Mouse (Mus musculus) mature B cell (primary cell): ENCODE measurements at regions not wholly inside any gene's neighbourhood (a gene's known extent, or its start where the extent isn't known, plus 50 kb on each side); places are given as distances from the start of the nearest gene placed in this dataset.

Experiments used
- in situ Hi-C: fragments of 300-500 bp; cut with MboI; formaldehyde crosslinking; loops from 2 replicates; pipeline ENCODE4 v1.14.3; 2019

GRCm38 (mm10) chr10:67663028-67663427 is 114.3 kb upstream of the Ado start:
- in situ Hi-C loops = no loop called here

GRCm38 (mm10) chr10:67661666-67662065 is 112.9 kb upstream of the Ado start:
- in situ Hi-C loops = no loop called here

- in situ Hi-C loops = no loop called here
These were observed 109.3 kb upstream of the Ado start for GRCm38 (mm10) chr10:67658005-67658545.

GRCm38 (mm10) chr10:67657305-67657704 is 108.5 kb upstream of the Ado start:
- in situ Hi-C loops = no loop called here

GRCm38 (mm10) chr10:67654518-67654917 is 105.8 kb upstream of the Ado start:
- in situ Hi-C loops = no loop called here

GRCm38 (mm10) chr10:67652300-67652699 is 103.5 kb upstream of the Ado start:
- in situ Hi-C loops = no loop called here

GRCm38 (mm10) chr10:67651386-67651785 is 102.6 kb upstream of the Ado start:
- in situ Hi-C loops = no loop called here

- in situ Hi-C loops = no loop called here
These were observed 99.3 kb upstream of the Ado start for GRCm38 (mm10) chr10:67647777-67648727.

- in situ Hi-C loops = no loop called here
These were observed 98.2 kb upstream of the Ado start for GRCm38 (mm10) chr10:67646659-67647559.

GRCm38 (mm10) chr10:67645821-67646220 is 97.1 kb upstream of the Ado start:
- in situ Hi-C loops = no loop called here

GRCm38 (mm10) chr10:67644280-67644679 is 95.5 kb upstream of the Ado start:
- in situ Hi-C loops = no loop called here

GRCm38 (mm10) chr10:67643685-67644084 is 94.9 kb upstream of the Ado start:
- in situ Hi-C loops = no loop called here

GRCm38 (mm10) chr10:67637339-67637738 is 88.6 kb upstream of the Ado start:
- in situ Hi-C loops = loop anchor here (5.0 kb wide), 1 partner anchor 95 kb away; no protein-coding TSS in a partner anchor

GRCm38 (mm10) chr10:67636569-67636968 is 87.8 kb upstream of the Ado start:
- in situ Hi-C loops = loop anchor here (5.0 kb wide), 1 partner anchor 94 kb away; no protein-coding TSS in a partner anchor

- in situ Hi-C loops = loop anchor here (5.0 kb wide), 1 partner anchor 92 kb away; no protein-coding TSS in a partner anchor
These were observed 86.0 kb upstream of the Ado start for GRCm38 (mm10) chr10:67634795-67635194.

- in situ Hi-C loops = no loop called here
These were observed 84.3 kb upstream of the Ado start for GRCm38 (mm10) chr10:67633063-67633462.

- in situ Hi-C loops = no loop called here
These were observed 74.6 kb upstream of the Ado start for GRCm38 (mm10) chr10:67623338-67623737.

GRCm38 (mm10) chr10:67620018-67620417 is 71.3 kb upstream of the Ado start:
- in situ Hi-C loops = no loop called here

- in situ Hi-C loops = no loop called here
These were observed 69.4 kb upstream of the Ado start for GRCm38 (mm10) chr10:67618112-67618511.

GRCm38 (mm10) chr10:67615016-67615415 is 66.3 kb upstream of the Ado start:
- in situ Hi-C loops = no loop called here

- in situ Hi-C loops = no loop called here
These were observed 61.9 kb upstream of the Ado start for GRCm38 (mm10) chr10:67610689-67611088.

GRCm38 (mm10) chr10:67608033-67608432 is 59.3 kb upstream of the Ado start:
- in situ Hi-C loops = no loop called here
